Mouse (Mus musculus) myocyte (in vitro differentiated cells): ENCODE results near the gene Pkp1. TPM values are rescaled to one million over a fixed set of nuclear protein-coding genes. Genes with fewer than 3 reads are reported as not detected.

Experiments used
- H3K27me3 ChIP-seq: one replicate; pipeline ENCODE4 v1.6.1; 2011; ENCODE audit not compliant: control insufficient read depth, insufficient read depth, insufficient read length
- H3K36me3 ChIP-seq: one replicate; pipeline ENCODE4 v1.6.1; 2011; ENCODE audit not compliant: control insufficient read depth, insufficient read depth
- H3K4me2 ChIP-seq: one replicate; pipeline ENCODE4 v1.6.1; 2011; ENCODE audit warnings: low read depth, control low read depth
- H3K4me3 ChIP-seq: one replicate; pipeline ENCODE4 v1.5.1; 2011; ENCODE audit warnings: mild to moderate bottlenecking, control low read depth, moderate library complexity
- H3K79me2 ChIP-seq: one replicate; pipeline ENCODE4 v1.6.1; 2011; ENCODE audit not compliant: control insufficient read depth, insufficient read depth
- H3ac ChIP-seq: one replicate; pipeline ENCODE4 v1.6.1; 2011; ENCODE audit not compliant: control insufficient read depth, insufficient read length
- CEBPB ChIP-seq: IDR thresholded peaks from 2 replicates; pipeline ENCODE4 v1.6.1; 2011; ENCODE audit warnings: mild to moderate bottlenecking, moderate library complexity; ENCODE audit not compliant: poor library complexity, insufficient read depth, severe bottlenecking
- E2F4 ChIP-seq: IDR thresholded peaks from one replicate; pipeline ENCODE4 v1.6.1; 2011; ENCODE audit warnings: mild to moderate bottlenecking, control low read depth, moderate library complexity; ENCODE audit not compliant: insufficient read depth
- MAX ChIP-seq: IDR thresholded peaks from one replicate; pipeline ENCODE4 v1.6.1; 2011; ENCODE audit warnings: low read depth, mild to moderate bottlenecking, control low read depth
- MYOD1 ChIP-seq, 3 experiments: IDR thresholded peaks; one replicate each; pipeline ENCODE4 v1.6.1; 2011; ENCODE audit warnings: control low read depth in 2 of 3, low read depth in 2 of 3, mild to moderate bottlenecking in 2 of 3, moderate library complexity in 1 of 3; ENCODE audit not compliant: insufficient read length in 2 of 3, control insufficient read depth in 1 of 3
- MYOG ChIP-seq, 3 experiments: IDR thresholded peaks; one replicate each; pipeline ENCODE4 v1.6.1; 2011; ENCODE audit warnings: control low read depth in 2 of 3, low read depth in 2 of 3, mild to moderate bottlenecking in 2 of 3; ENCODE audit not compliant: insufficient read length in 2 of 3, control insufficient read depth in 1 of 3, insufficient read depth in 1 of 3
- POLR2A ChIP-seq: IDR thresholded peaks from one replicate; pipeline ENCODE4 v1.6.1; 2011; ENCODE audit warnings: low read depth, mild to moderate bottlenecking, control low read depth, moderate library complexity; ENCODE audit not compliant: insufficient read length
- POLR2AphosphoS2 ChIP-seq: IDR thresholded peaks from one replicate; pipeline ENCODE4 v1.6.1; 2011; ENCODE audit warnings: low read depth, control low read depth; ENCODE audit not compliant: insufficient read length
- REST ChIP-seq: IDR thresholded peaks from one replicate; pipeline ENCODE4 v1.6.1; 2011; ENCODE audit warnings: mild to moderate bottlenecking, control low read depth, moderate library complexity; ENCODE audit not compliant: insufficient read depth, insufficient read length
- SRF ChIP-seq: IDR thresholded peaks from one replicate; pipeline ENCODE4 v1.6.1; 2011; ENCODE audit warnings: low read depth; ENCODE audit not compliant: control insufficient read depth, insufficient read length
- TCF12 ChIP-seq: IDR thresholded peaks from one replicate; pipeline ENCODE4 v1.6.1; 2011; ENCODE audit warnings: mild to moderate bottlenecking, control low read depth; ENCODE audit not compliant: poor library complexity, insufficient read depth, severe bottlenecking
- TCF3 ChIP-seq: IDR thresholded peaks from one replicate; pipeline ENCODE4 v1.6.1; 2011; ENCODE audit warnings: low read depth, control low read depth; ENCODE audit not compliant: insufficient read length
- USF1 ChIP-seq: IDR thresholded peaks from one replicate; pipeline ENCODE4 v1.6.1; 2011; ENCODE audit warnings: low read depth, mild to moderate bottlenecking, control low read depth, moderate library complexity
- polyA plus RNA-seq: library from polyadenylated mRNA; unstranded; fragments of >200 nt; fragmentation: generic; extraction: Trizol; gene quantifications from one replicate; pipeline ENCODE4 v1.2.1, GENCODE M21; 2012; ENCODE audit warnings: missing spikeins

Gene Pkp1
- polyA plus RNA-seq, 1 experiment = 74.8 TPM

DNA sequence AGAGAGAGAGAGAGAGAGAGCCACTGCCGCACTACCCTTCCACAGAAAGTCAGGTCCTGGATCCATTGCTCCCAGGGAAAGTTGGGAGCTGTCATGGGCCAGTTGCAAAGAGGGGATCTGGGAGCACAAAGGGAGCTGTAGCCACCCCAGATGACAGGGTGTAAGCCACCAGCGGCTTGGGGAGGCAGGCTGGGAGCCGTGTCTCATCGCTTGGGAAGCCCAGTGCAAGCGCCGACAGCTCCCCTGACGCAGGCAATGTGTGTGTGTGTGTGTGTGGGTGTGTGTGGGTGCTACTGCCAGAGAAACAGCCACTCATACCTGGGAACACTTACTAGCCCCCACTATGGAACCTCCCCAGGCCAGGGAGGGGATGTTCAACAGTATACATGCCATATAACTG, 23.1 kb upstream of the Pkp1 start:
- Histone ChIP-seq H3K4me2 (peak overlapping the region; percentile 15), H3K27me3 (no peaks in the 10 kb centered on the region), H3K79me2 (no peaks in the 10 kb centered on the region), H3K4me3 (no peak overlapping the region), H3K36me3 (no peaks in the 10 kb centered on the region), H3ac (no peak overlapping the region)
- TF ChIP-seq SRF (no peak), MYOD1 (IDR thresholded peaks at IDR 0.05; ENCODE audit: control insufficient read depth in 1 of 3, insufficient read length in 2 of 3, low read depth in 2 of 3) (no peak), POLR2AphosphoS2 (no peak), MAX (no peak), USF1 (no peak), REST (no peak), MYOG (IDR thresholded peaks at IDR 0.05; ENCODE audit: control insufficient read depth in 1 of 3, insufficient read depth in 1 of 3, insufficient read length in 2 of 3, low read depth in 2 of 3) (no peak), POLR2A (no peak), CEBPB (no peak), E2F4 (no peak), TCF12 (no peak)

DNA sequence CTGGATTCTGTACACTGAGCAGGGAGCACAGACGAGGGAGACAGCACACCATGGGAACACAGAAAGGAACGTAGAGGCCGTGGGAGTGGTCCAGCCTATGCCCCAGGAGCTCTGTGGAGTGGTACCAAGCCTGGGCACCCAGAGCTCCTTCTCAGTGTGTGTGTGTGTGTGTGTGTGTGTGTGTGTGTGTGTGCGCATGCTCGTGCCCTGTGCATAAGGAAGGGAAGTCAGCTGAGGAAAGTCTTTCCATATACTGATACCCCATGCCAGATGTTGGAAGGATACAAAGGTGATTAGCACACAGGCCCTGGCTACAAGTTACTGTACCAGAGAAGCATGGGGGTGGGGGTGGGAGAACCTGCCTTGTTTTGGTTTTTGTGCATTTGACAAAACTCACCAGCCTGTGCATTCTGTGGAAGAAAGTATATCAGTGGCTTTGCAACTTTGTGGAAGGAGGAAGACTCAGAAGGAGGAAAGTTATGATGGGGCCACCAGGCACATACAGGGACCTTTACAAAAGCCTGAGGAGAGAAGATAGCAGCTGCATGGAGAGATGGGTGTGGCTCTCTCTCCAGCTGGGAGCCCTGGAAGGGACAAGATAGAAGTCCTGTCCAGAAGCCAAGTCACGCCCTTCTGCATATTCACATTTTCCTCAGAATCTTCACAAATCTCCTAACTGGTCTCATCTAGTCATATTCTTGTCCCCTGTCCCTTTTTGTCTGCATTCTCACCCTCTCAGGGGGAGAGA, 22.4 kb upstream of the Pkp1 start:
- Histone ChIP-seq H3K4me2 (peak overlapping the region; percentile 63), H3K4me3 (no peak overlapping the region), H3K79me2 (no peaks in the 10 kb centered on the region), H3K36me3 (no peaks in the 10 kb centered on the region), H3K27me3 (no peaks in the 10 kb centered on the region), H3ac (no peak overlapping the region)
- TF ChIP-seq TCF3 (no peak), CEBPB (no peak), REST (no peak), E2F4 (no peak), MAX (no peak), MYOD1 (IDR thresholded peaks at IDR 0.05; ENCODE audit: control insufficient read depth in 1 of 3, insufficient read length in 2 of 3, low read depth in 2 of 3) (peak; percentile 32 to 60 (median 46)), TCF12 (peak; percentile 32), SRF (no peak), MYOG (IDR thresholded peaks at IDR 0.05; ENCODE audit: control insufficient read depth in 1 of 3, insufficient read depth in 1 of 3, insufficient read length in 2 of 3, low read depth in 2 of 3) (peak in 2 of 3 experiments; percentile 53 to 59), POLR2AphosphoS2 (no peak), USF1 (no peak)

DNA sequence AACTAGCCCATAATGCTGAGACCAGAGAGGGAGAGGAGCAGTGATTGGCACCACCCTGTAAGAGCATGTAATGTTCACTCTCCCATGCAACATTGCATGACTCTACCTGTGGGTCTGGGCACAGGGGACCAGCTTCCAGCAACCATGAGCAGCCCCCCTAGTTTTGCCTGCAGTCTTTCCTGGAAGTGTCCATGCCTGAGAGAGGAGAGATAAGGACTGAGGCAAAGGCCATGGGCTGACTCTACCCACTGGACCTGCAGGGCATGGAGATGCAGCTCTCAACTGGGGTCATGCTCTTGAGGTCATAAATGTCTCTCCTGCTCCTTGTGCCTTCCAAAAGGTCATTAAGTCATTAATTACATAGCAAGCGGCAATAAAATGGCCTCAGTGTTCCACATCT, 17.1 kb upstream of the Pkp1 start:
- H3K4me2 ChIP-seq = no peak overlapping the region
- H3K27me3 ChIP-seq = no peaks in the 10 kb centered on the region
- H3ac ChIP-seq = no peak overlapping the region
- H3K4me3 ChIP-seq = no peak overlapping the region
- TF ChIP-seq CEBPB (no peak), MAX (no peak)
- H3K36me3 ChIP-seq = peaks cover 4% of the 10 kb centered on the region
- no peaks in the 10 kb centered on the region for H3K79me2 ChIP-seq

DNA sequence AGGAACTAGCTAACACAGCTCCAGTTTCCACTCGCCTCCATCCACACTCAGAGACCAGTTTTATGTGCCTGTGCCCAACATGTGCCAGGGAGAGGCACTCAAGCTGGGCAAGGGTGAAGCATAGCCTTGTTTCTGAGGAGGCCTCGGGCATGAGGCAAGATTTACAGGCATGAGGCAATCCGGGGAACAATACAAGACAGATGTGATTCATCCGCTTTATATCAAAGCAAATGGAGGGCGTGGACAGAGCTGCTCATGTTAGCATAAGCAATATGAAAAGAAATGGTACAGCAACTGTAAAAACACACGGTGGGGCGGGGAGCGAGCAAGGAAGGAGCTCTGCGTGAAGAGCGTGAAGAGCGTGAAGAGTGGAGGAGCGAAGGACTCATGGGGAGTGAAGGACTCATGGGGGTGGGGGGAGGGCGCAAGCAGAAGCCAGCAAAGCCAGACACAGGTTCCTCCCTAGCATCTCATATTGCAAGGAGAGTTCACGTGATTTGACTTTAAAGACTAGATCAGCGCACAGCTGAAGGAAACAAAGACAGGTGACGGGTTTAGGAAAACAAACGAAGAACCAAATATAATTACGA, 14.8 kb upstream of the Pkp1 start:
- H3ac ChIP-seq = no peak overlapping the region
- no peaks in the 10 kb centered on the region for H3K27me3 ChIP-seq
- peak overlapping the region; percentile 12 for H3K4me2 ChIP-seq
- no peaks in the 10 kb centered on the region for H3K79me2 ChIP-seq
- TF ChIP-seq USF1 = no peak
- no peak for TF ChIP-seq TCF12
- no peak for TF ChIP-seq POLR2AphosphoS2
- TF ChIP-seq REST = no peak
- TF ChIP-seq CEBPB = peak; percentile 99
- no peak for TF ChIP-seq SRF
- peak in 1 of 3 experiments; percentile 77 for TF ChIP-seq MYOD1 (IDR thresholded peaks at IDR 0.05; ENCODE audit: control insufficient read depth in 1 of 3, insufficient read length in 2 of 3, low read depth in 2 of 3)
- TF ChIP-seq E2F4 = no peak
- TF ChIP-seq MYOG (IDR thresholded peaks at IDR 0.05; ENCODE audit: control insufficient read depth in 1 of 3, insufficient read depth in 1 of 3, insufficient read length in 2 of 3, low read depth in 2 of 3) = peak in 1 of 3 experiments; percentile 52
- TF ChIP-seq POLR2A = peak; percentile 49
- peak; percentile 74 for TF ChIP-seq MAX
- no peak for TF ChIP-seq TCF3
- no peak overlapping the region for H3K4me3 ChIP-seq
- peaks cover 4% of the 10 kb centered on the region for H3K36me3 ChIP-seq

DNA sequence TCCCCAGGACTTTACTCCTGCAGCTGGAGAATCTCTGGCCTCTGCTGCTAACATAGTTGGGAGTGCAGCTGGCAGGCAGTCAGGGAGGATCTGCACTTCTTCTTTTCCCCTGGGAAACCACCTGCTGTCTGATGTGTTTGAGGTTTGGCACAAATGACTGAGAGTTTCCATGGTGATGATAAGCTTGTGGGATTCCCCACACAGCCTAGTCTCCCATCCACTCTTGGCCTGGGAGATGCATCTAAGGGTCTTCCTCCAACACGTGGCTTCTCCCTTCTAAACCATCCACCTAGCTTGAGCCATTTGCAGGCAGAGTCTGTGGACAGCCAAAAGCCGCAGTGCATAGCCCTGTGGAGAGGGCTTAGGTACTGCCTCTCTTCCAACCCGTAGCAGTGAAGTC, 10.9 kb upstream of the Pkp1 start:
- H3ac ChIP-seq = no peak overlapping the region
- peaks cover 4% of the 10 kb centered on the region for H3K36me3 ChIP-seq
- H3K27me3 ChIP-seq = no peaks in the 10 kb centered on the region
- TF ChIP-seq TCF3 (peak; percentile 30), POLR2A (no peak), E2F4 (no peak), POLR2AphosphoS2 (no peak), TCF12 (peak; percentile 71), REST (no peak), USF1 (no peak), MYOG (IDR thresholded peaks at IDR 0.05; ENCODE audit: control insufficient read depth in 1 of 3, insufficient read depth in 1 of 3, insufficient read length in 2 of 3, low read depth in 2 of 3) (peak in 1 of 3 experiments; percentile 70), SRF (no peak), MYOD1 (IDR thresholded peaks at IDR 0.05; ENCODE audit: control insufficient read depth in 1 of 3, insufficient read length in 2 of 3, low read depth in 2 of 3) (peak in 2 of 3 experiments; percentile 87 to 89), MAX (no peak), CEBPB (no peak)
- peak overlapping the region; percentile 16 for H3K4me2 ChIP-seq
- no peak overlapping the region for H3K4me3 ChIP-seq
- no peaks in the 10 kb centered on the region for H3K79me2 ChIP-seq
